Mouse (Mus musculus) kidney, embryonic 14.5 days (tissue): ENCODE results near the gene Pla2g6. TPM values are rescaled to one million over a fixed set of nuclear protein-coding genes. Genes with fewer than 3 reads are reported as not detected.

Source experiments
- microRNA counts: library from miRNA; unstranded; fragments of <30 nt; microRNA quantifications from one replicate; lab custom pipeline; 2017
- microRNA-seq: library from miRNA; unstranded; fragments of <30 nt; microRNA quantifications from one replicate; pipeline ENCODE4, GENCODE M21; 2016
- polyA plus RNA-seq: library from polyadenylated mRNA; unstranded; fragments of >200 nt; fragmentation: Nextera tagmentation; extraction: Ambion mirVana; gene quantifications from 2 replicates; pipeline ENCODE4 v1.2.1, GENCODE M21; 2014

Pla2g6 gene
- polyA plus RNA-seq, 1 experiment from 2014 or later = 17.0 TPM

MicroRNA genes within 50 kb of the gene (microRNA counts, 519-probe panel; counts per million panel counts)
- not detected for microRNA mmu-miR-1943 (lab: Ali Mortazavi, UCI)

Small RNA genes within 50 kb of the gene (microRNA-seq; reads per million reads assigned to microRNA genes)
- gene Mir1943 = 2.3 reads per million, percentile 6 among the genes with 10 or more reads in this experiment

Other genes with a start within 250 kb of the Pla2g6 start
- 6.5 and 7.2 TPM in 2 replicates for gene Micall1, start 219.5 kb downstream of the Pla2g6 start, polyA plus RNA-seq
- 352 and 434 TPM in 2 replicates for gene Polr2f, start 187.4 kb downstream of the Pla2g6 start, polyA plus RNA-seq
- gene 1700088E04Rik, start 187.1 kb downstream of the Pla2g6 start, polyA plus RNA-seq = 7.1 and 8.8 TPM in 2 replicates
- gene Sox10, start 163.2 kb downstream of the Pla2g6 start, polyA plus RNA-seq = 0.21 and 0.22 TPM in 2 replicates
- 25.8 and 31.4 TPM in 2 replicates for gene Pick1, start 99.2 kb downstream of the Pla2g6 start, polyA plus RNA-seq
- gene Gm49486, start 99.0 kb downstream of the Pla2g6 start, polyA plus RNA-seq = 0.21 and 0.61 TPM in 2 replicates
- gene Slc16a8, start 73.6 kb downstream of the Pla2g6 start, polyA plus RNA-seq = 0.39 and 0.50 TPM in 2 replicates
- 6.1 and 10.3 TPM in 2 replicates for gene Baiap2l2, start 42.9 kb downstream of the Pla2g6 start, polyA plus RNA-seq
- gene Maff, start 18.2 kb upstream of the Pla2g6 start, polyA plus RNA-seq = 3.4 and 3.6 TPM in 2 replicates
- 45.8 and 63.1 TPM in 2 replicates for gene Tmem184b, start 75.2 kb upstream of the Pla2g6 start, polyA plus RNA-seq
- gene Csnk1e, start 127.2 kb upstream of the Pla2g6 start, polyA plus RNA-seq = 88.8 and 107 TPM in 2 replicates
- gene Kcnj4, start 176.9 kb upstream of the Pla2g6 start, polyA plus RNA-seq = 0.23 TPM in 1 of 2 replicates, not detected in the other
- gene Kdelr3, start 188.0 kb upstream of the Pla2g6 start, polyA plus RNA-seq = 38.2 and 40.1 TPM in 2 replicates
- gene Ddx17, start 218.4 kb upstream of the Pla2g6 start, polyA plus RNA-seq = 84.7 and 93.8 TPM in 2 replicates